Mouse (Mus musculus) gastrocnemius, adult 2 months (tissue): ENCODE results near the gene Sars. TPM values are rescaled to one million over a fixed set of nuclear protein-coding genes. Genes with fewer than 3 reads are reported as not detected.

Experiments
- DNase-seq: peaks from one replicate; pipeline ENCODE4 v3.0.0; 2022
- H3K27ac ChIP-seq: fragments of 200-600 bp; 2 replicates; pipeline ENCODE4 v1.8.1; 2022; ENCODE audit warnings: mild to moderate bottlenecking
- H3K4me3 ChIP-seq: fragments of 200-600 bp; 2 replicates; pipeline ENCODE4 v1.8.1; 2022; ENCODE audit warnings: mild to moderate bottlenecking, moderate library complexity
- CTCF ChIP-seq: fragments of 200-600 bp; IDR thresholded peaks from 2 replicates; pipeline ENCODE4 v1.8.1; 2022; ENCODE audit warnings: antibody characterized with exemption, mild to moderate bottlenecking, moderate library complexity
- intact Hi-C: fragments of 180-260 bp; cut with DNase I; formaldehyde crosslinking; loops from one replicate; pipeline ENCODE4 v1.15.1; 2025
- total RNA-seq, 2 experiments: library from RNA; stranded (reverse); gene quantifications; 2 replicates each; pipeline ENCODE4 v1.2.3; 2021

Gene Sars
- total RNA-seq, 2 experiments from 2014 or later = 116 to 135 TPM

DNA sequence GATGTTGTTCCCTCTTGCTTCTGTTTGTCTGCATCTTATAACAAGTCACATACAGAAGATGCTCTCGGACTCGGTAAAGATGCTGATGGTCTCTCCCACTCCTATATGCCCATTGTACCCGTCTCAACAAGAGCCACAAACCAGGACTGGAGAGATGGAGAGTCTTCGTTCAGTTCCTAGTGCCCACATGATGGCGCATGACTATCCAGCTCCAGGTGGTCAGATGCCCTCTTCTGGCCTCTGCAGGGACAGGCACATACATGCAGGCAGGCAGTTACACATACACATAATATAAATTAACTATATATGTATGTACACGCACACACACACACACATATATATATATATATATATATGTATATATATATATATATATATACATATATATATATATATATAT is 64.3 kb downstream of the Sars start:
- peak; percentile 35 for TF ChIP-seq CTCF
- DNase-seq = no peak
- Histone ChIP-seq H3K4me3 (no peak overlapping the region), H3K27ac (no peak overlapping the region)
- intact Hi-C loops = no loop called here

DNA sequence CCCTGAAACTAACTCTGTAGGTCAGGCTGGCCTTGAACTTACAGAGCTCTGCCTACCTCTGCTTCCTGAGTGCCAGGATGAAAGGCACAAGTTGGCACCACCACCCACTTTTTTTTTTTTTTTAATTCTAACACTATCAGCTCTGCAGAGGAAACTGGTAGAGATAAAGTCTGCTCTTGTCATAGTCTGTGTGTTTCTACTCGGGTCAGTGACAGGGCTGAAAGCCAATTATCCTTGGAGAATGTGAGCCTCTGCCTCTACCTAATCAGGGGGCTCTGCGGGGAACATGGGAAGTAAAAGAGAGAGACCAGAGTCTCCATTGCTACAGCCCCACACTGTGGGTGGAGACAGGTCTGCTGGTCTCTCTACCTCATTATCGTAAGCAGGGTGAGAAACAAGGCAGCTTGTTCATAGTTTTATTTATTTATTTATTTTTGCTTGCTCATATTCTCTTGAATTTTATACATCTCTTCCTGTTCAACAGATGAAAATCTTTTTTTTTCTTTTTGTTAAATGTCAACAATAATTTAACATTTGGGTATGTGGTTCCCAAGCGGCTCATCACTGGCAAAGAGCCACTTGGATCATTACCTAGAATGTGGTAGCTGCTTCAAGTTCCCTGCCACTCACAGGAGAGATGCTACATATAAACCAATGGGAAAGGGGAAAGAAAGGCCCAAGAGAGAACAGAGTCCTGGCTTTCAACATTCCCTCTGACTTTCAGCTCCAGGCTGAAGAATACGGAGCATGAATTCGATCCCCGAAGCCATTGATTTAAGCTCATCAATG is 65.9 kb downstream of the Sars start:
- no peak for DNase-seq
- Histone ChIP-seq H3K4me3 (no peak overlapping the region), H3K27ac (no peak overlapping the region)
- no peak for TF ChIP-seq CTCF
- intact Hi-C loops = no loop called here

Other genes with a start within 250 kb of the Sars start
- 1 to 10 TPM; 2.8 to 3.8 TPM for gene Cyb561d1, start 244.0 kb downstream of the Sars start, total RNA-seq
- 1 to 10 TPM; 6.4 to 8.6 TPM for gene Atxn7l2, start 234.3 kb downstream of the Sars start, total RNA-seq
- gene Sypl2, start 218.6 kb downstream of the Sars start, total RNA-seq = 100 to 1,000 TPM; 321 to 322 TPM
- gene Psma5, start 188.3 kb downstream of the Sars start, total RNA-seq = 10 to 100 TPM; 51.8 to 55.7 TPM
- gene Sort1, start 161.1 kb downstream of the Sars start, total RNA-seq = 10 to 100 TPM; 28.4 to 56.4 TPM
- not detected for gene Mybphl, start 80.3 kb downstream of the Sars start, total RNA-seq
- gene Psrc1, start 61.4 kb downstream of the Sars start, total RNA-seq = not detected
- 1 to 10 TPM; 6.4 to 8.8 TPM for gene Celsr2, start 29.7 kb downstream of the Sars start, total RNA-seq
- gene 1700013F07Rik, start 88.9 kb upstream of the Sars start, total RNA-seq = not detected
- not detected for gene 5330417C22Rik, start 91.3 kb upstream of the Sars start, total RNA-seq
- 10 to 100 TPM; 12.1 to 16.1 TPM for gene Tmem167b, start 117.3 kb upstream of the Sars start, total RNA-seq
- 10 to 100 TPM; 19.7 to 20.0 TPM for gene Taf13, start 126.5 kb upstream of the Sars start, total RNA-seq
- 1 to 10 TPM; 4.9 to 6.3 TPM for gene Wdr47, start 146.1 kb upstream of the Sars start, total RNA-seq
- 10 to 100 TPM; 34.6 to 37.2 TPM for gene Clcc1, start 208.7 kb upstream of the Sars start, total RNA-seq